Mouse (Mus musculus): ENCODE results near the gene Ipo7.

DNA sequence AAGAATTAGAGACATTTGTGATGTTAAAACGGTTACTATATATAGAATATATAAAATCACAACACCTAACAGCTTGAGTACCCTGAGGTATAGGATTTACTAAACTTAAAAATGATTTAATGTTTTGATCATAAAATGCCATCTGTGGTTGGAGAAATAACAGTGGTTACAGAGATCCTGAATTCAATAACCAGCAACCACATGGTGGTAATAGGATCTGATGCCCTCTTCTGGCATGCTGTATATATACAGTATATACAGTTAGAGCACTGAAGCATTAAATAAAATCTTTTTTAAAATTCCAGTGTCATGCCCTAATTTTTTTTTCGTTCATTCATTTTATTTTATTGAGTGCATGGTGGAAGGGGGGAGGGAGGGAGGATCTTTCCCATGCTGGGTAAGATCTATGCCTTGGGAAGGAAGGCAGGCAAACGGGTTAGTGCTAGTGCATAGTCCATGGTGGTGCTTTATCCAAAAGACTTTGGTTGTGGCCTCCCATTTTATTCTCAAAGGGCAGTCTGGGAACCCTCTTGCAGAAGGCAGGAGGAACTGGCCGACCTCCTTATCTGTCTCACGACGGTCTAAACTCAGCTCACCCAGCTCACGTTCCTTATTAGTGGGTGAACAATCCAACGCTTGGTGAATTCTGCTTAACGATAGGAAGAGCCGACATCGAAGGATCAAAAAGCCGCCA lies 41.2 kb downstream of the Ipo7 start:
- TF ChIP-seq POLR2A (IDR thresholded peaks at IDR 0.05; ENCODE audit: borderline replicate concordance, extremely low read depth, insufficient read depth, insufficient read length, poor library complexity, severe bottlenecking) (no peak), CTCF (IDR thresholded peaks at IDR 0.05; ENCODE audit: borderline replicate concordance, extremely low read depth, insufficient read depth, insufficient read length) (no peak)
